Mouse (Mus musculus) intestine, embryonic 16.5 days (tissue): ENCODE results near the gene Egf. TPM values are rescaled to one million over a fixed set of nuclear protein-coding genes. Genes with fewer than 3 reads are reported as not detected.

Experiments
- ATAC-seq: fragments of 200-750 bp; cut with Nextera tagmentation; 2 replicates; pipeline ENCODE4 v1.8.0; 2017; ENCODE audit warnings: moderate TSS enrichment, moderate library complexity
- H3K27ac ChIP-seq: fragments of 300-500 bp; sonication (generic); 2 replicates; pipeline ENCODE4 v1.5.1; 2014; ENCODE audit warnings: mild to moderate bottlenecking, low read length
- H3K27me3 ChIP-seq: fragments of 300-500 bp; sonication (generic); replicated peaks from 2 replicates; pipeline ENCODE4 v1.6.1; 2014; ENCODE audit warnings: low read length, control low read depth, mixed read lengths; ENCODE audit not compliant: control insufficient read depth, insufficient read depth
- H3K36me3 ChIP-seq: fragments of 300-500 bp; sonication (generic); 2 replicates; pipeline ENCODE4 v1.6.1; 2014; ENCODE audit warnings: low read length, control low read depth; ENCODE audit not compliant: control insufficient read depth, insufficient read depth
- H3K4me1 ChIP-seq: fragments of 300-500 bp; sonication (generic); 2 replicates; pipeline ENCODE4 v1.6.1; 2014; ENCODE audit warnings: low read length, control low read depth, mixed read lengths; ENCODE audit not compliant: control insufficient read depth, insufficient read depth
- H3K4me2 ChIP-seq: fragments of 300-500 bp; sonication (generic); 2 replicates; pipeline ENCODE4 v1.6.1; 2014; ENCODE audit warnings: low read depth, low read length, control low read depth
- H3K4me3 ChIP-seq: fragments of 300-500 bp; sonication (generic); 2 replicates; pipeline ENCODE4 v1.5.1; 2014; ENCODE audit warnings: mild to moderate bottlenecking, low read length
- H3K9ac ChIP-seq: fragments of 300-500 bp; sonication (generic); 2 replicates; pipeline ENCODE4 v1.6.1; 2014; ENCODE audit warnings: low read depth, low read length
- H3K9me3 ChIP-seq: fragments of 300-500 bp; sonication (generic); 2 replicates; pipeline ENCODE4 v1.6.1; 2016; ENCODE audit warnings: low read length, control low read depth; ENCODE audit not compliant: control insufficient read depth
- WGBS: fragments of 180-500 bp; shearing (Covaris S2); extraction: QIAGEN DNeasy Blood & Tissue Kit; methylation state at CpG from one replicate; pipeline ENCODE4 v1.1.7; 2014; 5-methylcytosine and 5-hydroxymethylcytosine counted together
- polyA plus RNA-seq: library from polyadenylated mRNA; unstranded; fragments of >200 nt; fragmentation: Nextera tagmentation; extraction: Ambion mirVana; gene quantifications from 2 replicates; pipeline ENCODE4 v1.2.1, GENCODE M21; 2015

Gene Egf
- polyA plus RNA-seq, 1 experiment from 2014 or later: 1.6 TPM

DNA sequence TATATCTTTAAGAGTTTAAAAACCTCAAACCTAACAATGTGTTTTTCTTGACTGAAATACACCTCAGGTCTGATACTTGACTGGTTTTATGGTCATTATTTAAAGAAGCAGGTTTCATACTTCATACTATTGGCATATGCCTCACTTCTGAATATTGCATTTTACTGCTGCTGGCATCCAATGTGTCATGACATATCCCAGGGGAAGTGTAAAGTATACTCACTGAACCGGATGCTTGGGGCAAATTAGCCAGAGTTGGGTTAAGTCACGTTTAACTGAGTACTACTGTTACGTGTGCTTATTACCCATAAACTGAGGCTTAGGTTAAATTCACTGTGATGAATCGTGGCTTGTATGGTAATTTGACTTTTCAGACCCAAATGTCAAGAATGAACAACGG lies 29.5 kb downstream of the Egf start:
- no peak overlapping the region for H3K9ac ChIP-seq
- H3K4me3 ChIP-seq: peak overlapping the region; percentile 66
- no peaks in the 10 kb centered on the region for H3K9me3 ChIP-seq
- H3K4me2 ChIP-seq: peak overlapping the region; percentile 56
- 79% methylated on average over 5 of the region's 5 CpGs for WGBS
- no peaks in the 10 kb centered on the region for H3K36me3 ChIP-seq
- H3K4me1 ChIP-seq: 0 out of 2 replicates have a peak, but pooled peaks cover 2% of the 10 kb centered on the region
- no peak overlapping the region for H3K27ac ChIP-seq
- ATAC-seq: peak; percentile 8; the same call in 1 of the 2 replicates
- no peaks in the 10 kb centered on the region for H3K27me3 ChIP-seq

- Histone ChIP-seq H3K4me2 (peak overlapping the region; percentile 71), H3K9me3 (no peaks in the 10 kb centered on the region), H3K4me3 (peak overlapping the region; percentile 66), H3K27me3 (no peaks in the 10 kb centered on the region), H3K27ac (peak overlapping the region; percentile 66; the same call in 1 of the 2 replicates), H3K4me1 (0 out of 2 replicates have a peak, but pooled peaks cover 2% of the 10 kb centered on the region), H3K9ac (peak overlapping the region; percentile 69), H3K36me3 (no peaks in the 10 kb centered on the region)
- ATAC-seq: peak; percentile 99
- WGBS: 3% methylated on average over 24 of the region's 24 CpGs
These were observed 30.1 kb downstream of the Egf start for GRCm38 (mm10) chr3:129724961-129725501.

DNA sequence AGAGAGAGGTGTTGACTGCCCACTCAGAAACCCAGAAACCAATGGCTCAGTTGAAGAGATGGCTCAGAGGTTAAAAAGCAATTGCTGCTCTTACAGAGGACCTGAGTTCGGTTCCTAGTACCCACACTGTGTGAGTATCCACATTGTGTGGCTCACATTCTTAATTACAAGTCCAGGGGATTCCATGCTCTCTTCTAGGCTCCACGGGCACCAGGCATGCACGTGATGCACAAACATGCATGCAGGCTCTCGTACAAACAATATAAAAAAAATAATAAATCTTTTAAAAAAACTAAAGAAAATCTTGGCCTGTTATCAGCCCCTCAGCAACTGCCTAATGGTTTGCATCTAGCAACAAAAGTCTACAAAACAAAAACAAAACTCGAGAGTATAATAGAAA lies 30.6 kb downstream of the Egf start:
- Histone ChIP-seq H3K4me1 (0 out of 2 replicates have a peak, but pooled peaks cover 2% of the 10 kb centered on the region), H3K4me3 (peak overlapping the region; percentile 66), H3K27ac (no peak overlapping the region), H3K9me3 (no peaks in the 10 kb centered on the region), H3K36me3 (no peaks in the 10 kb centered on the region), H3K9ac (peak overlapping the region; percentile 69), H3K4me2 (peak overlapping the region; percentile 71), H3K27me3 (no peaks in the 10 kb centered on the region)
- ATAC-seq: peak; percentile 36; the same call in 1 of the 2 replicates
- WGBS: 63% methylated on average over 5 of the region's 5 CpGs

DNA sequence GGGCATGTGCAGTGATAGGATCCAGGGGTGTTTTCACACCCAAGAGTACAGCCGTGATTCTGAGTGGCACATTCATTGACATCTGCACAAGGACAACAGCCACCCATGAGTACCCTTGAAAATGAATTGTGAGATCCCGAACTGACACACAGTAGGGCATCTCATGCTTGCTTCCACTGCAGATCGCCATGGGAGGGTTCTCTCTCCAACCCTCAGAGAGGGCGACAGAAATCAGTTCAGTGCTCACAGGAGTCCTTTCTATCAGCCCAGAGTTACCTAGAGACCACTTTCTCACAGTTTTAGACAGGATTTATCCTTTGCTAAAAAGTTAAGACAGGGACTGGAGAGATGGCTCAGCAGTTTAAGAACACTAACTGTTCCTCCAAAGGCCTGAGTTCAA lies 31.8 kb downstream of the Egf start:
- 0 out of 2 replicates have a peak, but pooled peaks cover 2% of the 10 kb centered on the region for H3K4me1 ChIP-seq
- no peak for ATAC-seq
- no peaks in the 10 kb centered on the region for H3K9me3 ChIP-seq
- no peaks in the 10 kb centered on the region for H3K36me3 ChIP-seq
- no peak overlapping the region for H3K4me3 ChIP-seq
- 72% methylated on average over 4 of the region's 4 CpGs for WGBS
- no peak overlapping the region for H3K4me2 ChIP-seq
- no peaks in the 10 kb centered on the region for H3K27me3 ChIP-seq
- no peak overlapping the region for H3K27ac ChIP-seq
- H3K9ac ChIP-seq: no peak overlapping the region

GRCm38 (mm10) chr3:129714542-129715145 lies 40.5 kb downstream of the Egf start:
- 62% methylated on average over 15 of the region's 15 CpGs for WGBS
- Histone ChIP-seq H3K4me2 (no peak overlapping the region), H3K9me3 (no peaks in the 10 kb centered on the region), H3K4me3 (no peak overlapping the region), H3K4me1 (no peaks in the 10 kb centered on the region), H3K9ac (no peak overlapping the region), H3K27ac (no peak overlapping the region), H3K27me3 (no peaks in the 10 kb centered on the region), H3K36me3 (no peaks in the 10 kb centered on the region)
- no peak for ATAC-seq

GRCm38 (mm10) chr3:129708157-129708556 lies 47.0 kb downstream of the Egf start:
- H3K9ac ChIP-seq: no peak overlapping the region
- H3K9me3 ChIP-seq: no peaks in the 10 kb centered on the region
- no peak overlapping the region for H3K4me2 ChIP-seq
- WGBS: 25% methylated on average over 5 of the region's 5 CpGs
- H3K4me1 ChIP-seq: no peaks in the 10 kb centered on the region
- no peak overlapping the region for H3K27ac ChIP-seq
- H3K36me3 ChIP-seq: no peaks in the 10 kb centered on the region
- no peak for ATAC-seq
- no peaks in the 10 kb centered on the region for H3K27me3 ChIP-seq
- no peak overlapping the region for H3K4me3 ChIP-seq

DNA sequence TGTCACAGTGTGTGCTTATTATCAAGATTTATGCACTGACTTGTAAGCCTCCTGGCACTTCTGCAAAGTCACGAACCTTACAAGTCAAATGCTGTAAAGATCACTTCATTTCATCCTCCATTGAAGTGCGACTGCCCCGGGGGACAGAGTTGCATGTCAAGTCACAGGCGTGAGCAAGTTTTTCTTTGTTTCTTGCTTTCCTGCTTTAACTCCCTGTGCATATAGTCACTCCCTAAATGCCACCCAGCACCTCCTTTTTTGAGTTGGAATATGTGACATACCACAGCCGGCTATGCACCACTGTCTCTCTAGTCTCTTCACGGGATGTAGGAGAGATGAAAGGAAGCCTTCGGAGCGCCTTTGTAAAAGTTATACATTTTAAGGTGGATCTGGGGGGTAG lies 56.2 kb downstream of the Egf start:
- Histone ChIP-seq H3K36me3 (no peaks in the 10 kb centered on the region), H3K4me3 (no peak overlapping the region), H3K9me3 (no peaks in the 10 kb centered on the region), H3K27ac (no peak overlapping the region), H3K9ac (no peak overlapping the region), H3K4me1 (no peaks in the 10 kb centered on the region), H3K27me3 (no peaks in the 10 kb centered on the region), H3K4me2 (no peak overlapping the region)
- no peak for ATAC-seq
- WGBS: 86% methylated on average over 8 of the region's 8 CpGs

- Histone ChIP-seq H3K9ac (no peak overlapping the region), H3K9me3 (no peaks in the 10 kb centered on the region), H3K4me1 (no peaks in the 10 kb centered on the region), H3K27me3 (no peaks in the 10 kb centered on the region), H3K27ac (no peak overlapping the region), H3K4me3 (no peak overlapping the region), H3K36me3 (no peaks in the 10 kb centered on the region), H3K4me2 (no peak overlapping the region)
- ATAC-seq: no peak
- WGBS: 82% methylated on average over 6 of the region's 6 CpGs
These were observed 56.8 kb downstream of the Egf start for GRCm38 (mm10) chr3:129698365-129698764.

DNA sequence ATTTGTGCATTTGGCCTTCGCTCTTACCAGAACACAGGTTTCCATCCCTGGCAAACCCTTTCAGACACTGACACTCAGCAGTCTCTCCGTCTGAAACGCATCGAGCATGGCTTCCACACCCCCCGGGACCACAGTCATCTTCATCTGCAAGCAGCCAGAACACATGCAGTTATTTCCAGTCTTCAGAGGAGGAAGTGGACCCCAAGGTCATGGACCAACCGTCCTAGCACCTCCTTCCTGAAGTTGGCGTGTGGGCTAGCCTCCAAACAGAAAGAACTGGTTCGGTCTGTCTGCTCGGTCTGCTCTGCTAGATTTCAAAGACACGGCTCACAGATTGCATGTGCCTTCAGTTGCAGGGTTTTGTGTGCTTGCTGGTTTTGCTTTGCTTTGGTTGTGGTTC lies 57.4 kb downstream of the Egf start:
- Histone ChIP-seq H3K4me2 (no peak overlapping the region), H3K9me3 (no peaks in the 10 kb centered on the region), H3K36me3 (no peaks in the 10 kb centered on the region), H3K4me3 (no peak overlapping the region), H3K4me1 (no peaks in the 10 kb centered on the region), H3K9ac (no peak overlapping the region), H3K27me3 (no peaks in the 10 kb centered on the region), H3K27ac (no peak overlapping the region)
- no peak for ATAC-seq
- 82% methylated on average over 10 of the region's 10 CpGs for WGBS
